Mouse (Mus musculus): Measurements from ENCODE around the gene Olfr1154.

The Olfr1154 gene

GRCm38 (mm10) chr2:87905066-87905465, at the start of gene Olfr1154:
Olfr1154 (minus strand) TSS chr2:87905166.
- no peak for DNase-seq (ENCODE audit: low spot score)

- DNase-seq (ENCODE audit: low spot score): no peak
These were observed 48.0 kb upstream of the Olfr1154 start, which contains the start of gene Olfr1156 for GRCm38 (mm10) chr2:87953000-87953399. Olfr1156 (minus strand) TSS chr2:87953100.

GRCm38 (mm10) chr2:87945037-87945436, 40.1 kb upstream of the Olfr1154 start, which contains the start of gene Olfr1155:
Olfr1155 (minus strand) TSS chr2:87945137.
- DNase-seq (ENCODE audit: low spot score): no peak

DNA sequence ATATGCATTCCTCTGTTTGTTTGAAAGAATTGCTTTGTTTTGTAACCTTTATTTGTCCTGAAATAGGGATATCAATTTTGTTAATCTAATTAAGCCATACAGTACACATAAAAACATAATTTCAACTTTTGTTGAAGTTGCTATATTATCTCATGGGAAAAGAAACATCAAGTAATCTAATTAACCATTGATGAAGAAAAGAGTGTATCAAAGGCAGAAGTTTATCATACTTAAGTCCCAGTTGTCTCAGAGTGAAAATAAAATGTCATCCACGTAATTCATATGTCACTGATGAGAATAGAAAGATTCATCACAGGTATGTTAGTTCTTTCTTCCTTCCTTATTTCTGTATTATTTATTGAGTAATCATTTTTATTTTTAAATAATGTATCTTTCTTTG, 10.3 kb downstream of the Olfr1154 start, which contains the start of gene Olfr1153:
Gene Olfr1153, plus strand, starts transcription at position 301 of the 400 bp plus-strand sequence.
- DNase-seq (ENCODE audit: low spot score): no peak

DNA sequence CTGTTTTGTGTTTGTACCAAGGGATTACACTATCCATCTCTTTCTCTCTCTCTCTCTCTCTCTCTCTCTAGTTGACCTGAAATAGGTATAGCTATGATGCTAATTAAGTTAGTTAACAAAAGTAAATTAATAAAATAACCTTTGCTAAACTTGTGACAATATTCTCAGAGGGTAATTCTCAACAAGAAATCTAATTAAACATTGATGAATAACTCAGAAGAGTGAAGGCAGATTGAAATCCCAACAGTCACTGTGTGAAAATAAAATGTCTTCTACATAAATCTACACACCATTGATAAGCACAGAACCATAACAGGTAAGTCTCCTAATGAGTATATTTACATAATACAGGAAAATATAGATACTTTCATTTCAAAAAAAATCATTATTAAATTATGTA, 38.8 kb downstream of the Olfr1154 start, which contains the start of gene Olfr1152:
Gene Olfr1152, plus strand, starts transcription at position 301 of the 400 bp plus-strand sequence.
- DNase-seq (ENCODE audit: low spot score): no peak

GRCm38 (mm10) chr2:87855562-87855961, 49.4 kb downstream of the Olfr1154 start, which contains the start of gene Olfr1151:
Olfr1151 (plus strand) TSS chr2:87855862.
- DNase-seq (ENCODE audit: low spot score): no peak

Measured in urinary bladder, postnatal 10 days (tissue).